Mouse (Mus musculus): ENCODE measurements around the gene Zfp626. TPM values are rescaled to one million over a fixed set of nuclear protein-coding genes. Genes with fewer than 3 reads are reported as not detected.
"Not testable (repeated sequence)": the region's sequence is repeated elsewhere in the genome, so short reads cannot be mapped to it uniquely, and the experiment has no call there.

Zfp626 gene
- total RNA-seq, 2 experiments from 2014 or later, result 6.4 to 8.3 TPM

GRCm38 (mm10) chr7:27859301-27860251, 52.6 kb downstream of the Zfp626 start:
- no peak for DNase-seq (ENCODE audit: extremely low spot score in 1 of 2, low spot score in 2 of 2)
- intact Hi-C loops (cut with DNase I), result no loop called here

- DNase-seq (ENCODE audit: extremely low spot score in 1 of 2, low spot score in 2 of 2), result peak; percentile 55 to 81
- intact Hi-C loops (cut with DNase I), result no loop called here
Observed at GRCm38 (mm10) chr7:27860396-27861235, 53.6 kb downstream of the Zfp626 start.

- DNase-seq (ENCODE audit: extremely low spot score in 1 of 2, low spot score in 2 of 2); intact Hi-C loops (cut with DNase I): not testable (repeated sequence)
Observed at GRCm38 (mm10) chr7:27862578-27862977, 55.6 kb downstream of the Zfp626 start.

Other genes with a start within 250 kb of the Zfp626 start
- 100 to 1,000 TPM in 1 of 2 experiments, 10 to 100 TPM in 1; 92.2 to 103 TPM for gene Akt2, start 215.6 kb upstream of the Zfp626 start, total RNA-seq (2021)
- gene Ttc9b, start 153.3 kb upstream of the Zfp626 start, total RNA-seq (2021), result 100 to 1,000 TPM; 139 to 145 TPM
- gene Map3k10, start 132.6 kb upstream of the Zfp626 start, total RNA-seq (2021), result 100 to 1,000 TPM; 220 to 227 TPM
- gene Zfp607b, start 117.9 kb upstream of the Zfp626 start, total RNA-seq (2021), result 1 to 10 TPM; 8.3 to 9.8 TPM
- gene Zfp60, start 75.8 kb upstream of the Zfp626 start, total RNA-seq (2021), result 10 to 100 TPM; 35.7 to 38.8 TPM
- gene Zfp59, start 31.4 kb downstream of the Zfp626 start, total RNA-seq (2021), result 1 to 10 TPM; 4.0 to 4.6 TPM
- 1 to 10 TPM; 2.5 to 3.1 TPM for gene Zfp607a, start 50.3 kb downstream of the Zfp626 start, total RNA-seq (2021)
- 10 to 100 TPM; 15.6 to 15.9 TPM for gene Zfp974, start 122.3 kb downstream of the Zfp626 start, total RNA-seq (2021)
- 10 to 100 TPM; 22.1 to 23.8 TPM for gene Zfp780b, start 172.0 kb downstream of the Zfp626 start, total RNA-seq (2021)
- 1 to 10 TPM; 6.0 to 6.5 TPM for gene Zfp850, start 206.9 kb downstream of the Zfp626 start, total RNA-seq (2021)
- 100 to 1,000 TPM; 128 to 135 TPM for gene Psmc4, start 242.9 kb downstream of the Zfp626 start, total RNA-seq (2021)

Data from left cerebral cortex, postnatal 10 days (tissue).